In the genomic region with DNA sequence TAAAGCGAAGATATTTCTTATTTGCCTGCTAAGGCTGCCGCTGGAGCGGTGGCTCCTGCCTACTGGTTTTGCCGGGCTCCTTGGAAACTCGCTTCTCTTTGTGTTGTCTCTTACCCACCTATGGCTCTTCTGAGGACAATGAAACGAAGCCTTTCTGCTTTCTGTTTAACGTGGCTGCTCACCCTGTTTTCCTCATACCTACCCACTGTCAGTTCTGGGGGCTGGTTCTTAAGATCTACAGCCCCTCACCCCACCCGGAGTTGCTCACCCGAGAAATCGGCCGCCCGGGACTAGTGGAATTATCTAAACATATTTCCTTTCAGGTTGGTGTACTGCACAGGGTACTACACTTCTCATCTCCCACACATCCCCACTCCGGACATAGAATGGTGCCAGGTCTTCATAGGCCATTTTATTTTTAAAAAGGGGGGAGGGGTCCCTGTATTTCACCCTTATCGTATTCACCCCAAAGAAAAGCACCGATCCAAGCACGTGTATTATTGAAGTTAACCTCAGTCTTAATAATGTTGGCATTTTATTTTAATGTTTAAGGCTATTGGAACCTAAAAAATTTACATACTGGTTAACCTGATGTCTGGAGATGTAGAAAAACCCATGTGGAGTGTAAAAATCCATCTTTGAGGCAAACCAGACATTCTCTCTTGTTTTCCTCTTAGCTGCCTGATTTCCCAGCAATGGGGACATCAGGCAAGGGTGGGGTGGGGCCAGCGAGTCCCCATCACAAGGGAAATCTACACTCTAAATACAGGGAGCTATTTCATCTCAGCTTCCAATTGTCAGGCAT, we compare ENCODE assay signal across 8 mouse cellular contexts. TPM values are rescaled to one million over a fixed set of nuclear protein-coding genes. Genes with fewer than 3 reads are reported as not detected.
DNase-seq lines count a peak whose midpoint lies in the region; ATAC-seq and TF ChIP-seq lines count a peak whose summit lies in the region.

No protein-coding gene starts in this region.

- TF ChIP-seq CTCF in forebrain, postnatal 0 days (IDR thresholded peaks at IDR 0.05; ENCODE audit: low read depth) = no peak

- H3K4me1 ChIP-seq in heart, embryonic 12.5 days (replicated peaks) = peaks cover 5% of the 10 kb centered on the region; the same call in 1 of the 2 replicates
- H3K4me1 ChIP-seq in ES-E14 (ENCODE audit: control insufficient read depth in 2 of 2, insufficient read depth in 2 of 2, low read length in 2 of 2, poor library complexity in 1 of 2) = peaks cover 2 to 3% of the 10 kb centered on the region in 2 experiments; a peak in 3 of 4 replicates
- H3K4me1 ChIP-seq in forebrain, postnatal 0 days (ENCODE audit: insufficient read depth) = no peaks in the 10 kb centered on the region
- no peaks in the 10 kb centered on the region for H3K4me1 ChIP-seq in liver, embryonic 16.5 days (ENCODE audit: control insufficient read depth, low read depth, low read length)

- no peaks in the 10 kb centered on the region for H3K27me3 ChIP-seq in heart, embryonic 12.5 days (replicated peaks)
- no peaks in the 10 kb centered on the region for H3K27me3 ChIP-seq in forebrain, postnatal 0 days (ENCODE audit: insufficient read depth, low read length)
- H3K27me3 ChIP-seq in liver, embryonic 16.5 days (ENCODE audit: control insufficient read depth, insufficient read depth, low read depth, low read length) = peaks cover 51% of the 10 kb centered on the region

- WGBS in heart, embryonic 12.5 days = 7% methylated on average over 17 of the region's 17 CpGs
- 2% methylated on average over 17 of the region's 17 CpGs for WGBS in forebrain, postnatal 0 days
- 13% methylated on average over 17 of the region's 17 CpGs for WGBS in liver, embryonic 16.5 days (ENCODE audit: insufficient replicate concordance)

- peak overlapping the region; percentile 86 for H3K4me3 ChIP-seq in heart, embryonic 12.5 days
- peak overlapping the region; percentile 75 to 79 for H3K4me3 ChIP-seq in ES-E14 (ENCODE audit: insufficient read depth in 1 of 2, low read depth in 1 of 2, low read length in 2 of 2, poor library complexity in 1 of 2, severe bottlenecking in 1 of 2)
- peak overlapping the region; percentile 87 for H3K4me3 ChIP-seq in forebrain, postnatal 0 days (ENCODE audit: low read depth, low read length)
- peak overlapping the region; percentile 44 for H3K4me3 ChIP-seq in liver, embryonic 16.5 days (ENCODE audit: low read depth, low read length)

- in situ Hi-C loops in ES-E14 (cut with MboI; ENCODE audit: low sequenced_read_pairs in 2 of 2, unreplicated experiment in 2 of 2) = no loop called here

- H3K36me3 ChIP-seq in heart, embryonic 12.5 days = no peaks in the 10 kb centered on the region
- no peaks in the 10 kb centered on the region for H3K36me3 ChIP-seq in ES-E14 (ENCODE audit: control insufficient read depth, insufficient read depth, low read length, poor library complexity, severe bottlenecking)
- no peaks in the 10 kb centered on the region for H3K36me3 ChIP-seq in forebrain, postnatal 0 days (ENCODE audit: insufficient read depth)
- H3K36me3 ChIP-seq in liver, embryonic 16.5 days (ENCODE audit: control insufficient read depth, insufficient read depth) = no peaks in the 10 kb centered on the region

- ATAC-seq in heart, embryonic 12.5 days (ENCODE audit: insufficient number of reproducible peaks, low FRiP score) = no peak
- ATAC-seq in forebrain, postnatal 0 days = no peak
- no peak for ATAC-seq in liver, embryonic 16.5 days (ENCODE audit: low read depth)
- ATAC-seq in erythroblast, adult 5-6 weeks (replicated peaks; ENCODE audit: low FRiP score, poor library complexity, severe bottlenecking) = no peak

- peak overlapping the region; percentile 97 for H3K27ac ChIP-seq in heart, embryonic 12.5 days (ENCODE audit: poor library complexity, severe bottlenecking)
- no peak overlapping the region for H3K27ac ChIP-seq in ES-E14 (ENCODE audit: insufficient read depth, low read depth, low read length, poor library complexity, severe bottlenecking)
- peak overlapping the region; percentile 98 for H3K27ac ChIP-seq in forebrain, postnatal 0 days (ENCODE audit: low read depth, low read length)
- H3K27ac ChIP-seq in liver, embryonic 16.5 days (ENCODE audit: low read length) = no peak overlapping the region

- DNase-seq in heart, adult 18-20 months = no peak
- no peak for DNase-seq in ES-E14 (ENCODE audit: low read depth, low spot score)
- DNase-seq in forebrain, postnatal 0 days = no peak
- no peak for DNase-seq in MN1 (ENCODE audit: low spot score)
- no peak for DNase-seq in adrenal gland, postnatal 4 days (ENCODE audit: low spot score in 2 of 2)

- peak overlapping the region; percentile 97 for H3K4me2 ChIP-seq in heart, embryonic 12.5 days
- H3K4me2 ChIP-seq in forebrain, postnatal 0 days (ENCODE audit: low read depth) = peak overlapping the region; percentile 61
- peak overlapping the region; percentile 52 for H3K4me2 ChIP-seq in liver, embryonic 16.5 days (ENCODE audit: low read depth, low read length)

- peak overlapping the region; percentile 74 for H3K9ac ChIP-seq in heart, embryonic 12.5 days
- H3K9ac ChIP-seq in ES-E14 (ENCODE audit: insufficient read depth, low read depth, low read length, poor library complexity, severe bottlenecking) = no peak overlapping the region
- peak overlapping the region; percentile 99 for H3K9ac ChIP-seq in forebrain, postnatal 0 days
- H3K9ac ChIP-seq in liver, embryonic 16.5 days (ENCODE audit: low read depth, low read length) = no peak overlapping the region

- no peaks in the 10 kb centered on the region for H3K9me3 ChIP-seq in heart, embryonic 12.5 days (replicated peaks)
- H3K9me3 ChIP-seq in ES-E14 (ENCODE audit: control insufficient read depth, insufficient read depth, low read depth, low read length) = no peaks in the 10 kb centered on the region
- H3K9me3 ChIP-seq in forebrain, postnatal 0 days (ENCODE audit: low read length) = no peaks in the 10 kb centered on the region
- no peaks in the 10 kb centered on the region for H3K9me3 ChIP-seq in liver, embryonic 16.5 days (replicated peaks; ENCODE audit: control insufficient read depth, low read length)

TF ChIP-seq in ES-E14, 5 proteins besides CTCF, POLR2A, EP300 and RAD21:
- TF ChIP-seq CHD2 (IDR thresholded peaks at IDR 0.05; ENCODE audit: low read depth, low read length) (no peak), ZNF384 (IDR thresholded peaks at IDR 0.05; ENCODE audit: low read depth, low read length) (no peak), MAFK (IDR thresholded peaks at IDR 0.05; ENCODE audit: insufficient read depth, low read depth, low read length) (no peak), ZC3H11A (IDR thresholded peaks at IDR 0.05; ENCODE audit: borderline replicate concordance, low read depth, low read length) (no peak), HCFC1 (IDR thresholded peaks at IDR 0.05; ENCODE audit: borderline replicate concordance, insufficient read depth, low read length) (no peak)

RNA-seq across cellular contexts. Expression of a gene that starts 1.4 kb away (rescaled TPM):
- 25.1 and 27.5 TPM in 2 replicates for polyA plus RNA-seq in heart, embryonic 12.5 days (2016; fragmentation: Nextera tagmentation; extraction: Ambion mirVana)
- not detected for total RNA-seq in heart, adult 18-20 months (2021)
- total RNA-seq in ES-E14 (2012; rRNA removed) = 10.1 and 11.2 TPM in 2 replicates
- total RNA-seq in forebrain, postnatal 0 days (2014; rRNA removed) = 216 and 297 TPM in 2 replicates
- 245 and 288 TPM in 2 replicates for polyA plus RNA-seq in forebrain, postnatal 0 days (2015; fragmentation: Nextera tagmentation; extraction: Ambion mirVana)
- 0.61 and 0.83 TPM in 2 replicates for polyA plus RNA-seq in liver, embryonic 16.5 days (2015; fragmentation: Nextera tagmentation; extraction: Ambion mirVana)
- total RNA-seq in erythroblast, adult 5-6 weeks (2015; ENCODE audit: low replicate concordance) = not detected in 2 replicates
- 0.14 TPM in 1 of 2 replicates, not detected in the other for total RNA-seq in erythroblast, adult 5-6 weeks (2017; ENCODE audit: low replicate concordance)
- 1 to 10 TPM; 5.5 to 9.5 TPM for total RNA-seq in adrenal gland, postnatal 4 days (2021)

Comparison
In these comparisons a context has a peak if more than half of its experiments do, and no peak if none do; other contexts are left out.
1. H3K27ac ChIP-seq: peak in heart, embryonic 12.5 days (single experiment) and forebrain, postnatal 0 days (single experiment); none in ES-E14 (single experiment) and liver, embryonic 16.5 days (single experiment).
2. H3K9ac ChIP-seq: peak in heart, embryonic 12.5 days (single experiment) and forebrain, postnatal 0 days (single experiment); none in ES-E14 (single experiment) and liver, embryonic 16.5 days (single experiment).
3. RNA of a gene that starts 1.4 kb away (total RNA-seq): 216 to 297 TPM in forebrain, postnatal 0 days; 10.1 to 11.2 TPM in ES-E14, 5.5 to 9.5 TPM in adrenal gland, postnatal 4 days, not detected in heart, adult 18-20 months and 0.14 TPM in erythroblast, adult 5-6 weeks; every median in the first group is over 10 times any median in the second.
4. Peak in every context shown above with its lines, with median percentiles within 50 percentile points of each other: H3K4me2 ChIP-seq and H3K4me3 ChIP-seq.